Mouse (Mus musculus) ES-E14 (cell line): Measurements from ENCODE around the gene Abca2. TPM values are rescaled to one million over a fixed set of nuclear protein-coding genes. Genes with fewer than 3 reads are reported as not detected.

Experiments
- DNase-seq: peaks from one replicate; pipeline ENCODE4 v3.0.0-alpha.2; 2013; ENCODE audit warnings: low read depth, low spot score
- H3K27ac ChIP-seq: 2 replicates; pipeline ENCODE4 v1.5.1; 2012; ENCODE audit warnings: low read depth, mild to moderate bottlenecking, low read length, moderate library complexity, mixed read lengths; ENCODE audit not compliant: poor library complexity, insufficient read depth, severe bottlenecking
- H3K36me3 ChIP-seq: 2 replicates; pipeline ENCODE4 v1.6.1; 2012; ENCODE audit warnings: mild to moderate bottlenecking, low read length, moderate library complexity, mixed read lengths; ENCODE audit not compliant: control insufficient read depth, poor library complexity, insufficient read depth, severe bottlenecking
- H3K4me1 ChIP-seq, 2 experiments: fragments of 150-350 bp in 1 of 2; sonication (generic) in 1 of 2; 2 replicates each; pipeline ENCODE4 v1.6.1; 2012; ENCODE audit warnings: low read length in 2 of 2, mild to moderate bottlenecking in 1 of 2, mixed read lengths in 1 of 2; ENCODE audit not compliant: control insufficient read depth in 2 of 2, insufficient read depth in 2 of 2, poor library complexity in 1 of 2
- H3K4me3 ChIP-seq, 2 experiments: fragments of 150-350 bp in 1 of 2; sonication (generic) in 1 of 2; 2 replicates each; pipeline ENCODE4 v1.5.1; 2012; ENCODE audit warnings: low read length in 2 of 2, low read depth in 1 of 2, mild to moderate bottlenecking in 1 of 2, mixed read lengths in 1 of 2; ENCODE audit not compliant: insufficient read depth in 1 of 2, poor library complexity in 1 of 2, severe bottlenecking in 1 of 2
- H3K9ac ChIP-seq: 2 replicates; pipeline ENCODE4 v1.6.1; 2012; ENCODE audit warnings: low read depth, mild to moderate bottlenecking, low read length, mixed read lengths; ENCODE audit not compliant: poor library complexity, insufficient read depth, severe bottlenecking
- H3K9me3 ChIP-seq: fragments of 150-350 bp; sonication (generic); 2 replicates; pipeline ENCODE4 v1.6.1; 2012; ENCODE audit warnings: low read depth, mild to moderate bottlenecking, low read length; ENCODE audit not compliant: control insufficient read depth, insufficient read depth
- CHD2 ChIP-seq: IDR thresholded peaks from 2 replicates; pipeline ENCODE4 v1.6.1; 2014; ENCODE audit warnings: mild to moderate bottlenecking, low read depth, low read length, inconsistent platforms
- HCFC1 ChIP-seq: IDR thresholded peaks from 2 replicates; pipeline ENCODE4 v1.6.1; 2012; ENCODE audit warnings: low read length, inconsistent platforms, borderline replicate concordance; ENCODE audit not compliant: insufficient read depth
- MAFK ChIP-seq: IDR thresholded peaks from 2 replicates; pipeline ENCODE4 v1.6.1; 2014; ENCODE audit warnings: mild to moderate bottlenecking, low read depth, low read length, inconsistent platforms; ENCODE audit not compliant: insufficient read depth
- ZC3H11A ChIP-seq: IDR thresholded peaks from 2 replicates; pipeline ENCODE4 v1.6.1; 2012; ENCODE audit warnings: low read depth, mild to moderate bottlenecking, inconsistent platforms, low read length, borderline replicate concordance
- ZNF384 ChIP-seq: IDR thresholded peaks from 2 replicates; pipeline ENCODE4 v1.6.1; 2012; ENCODE audit warnings: low read depth, low read length, inconsistent platforms
- in situ Hi-C, 2 experiments: fragments of 600-800 bp; cut with MboI; formaldehyde crosslinking; loops; one replicate each; pipeline ENCODE4 v1.15.1; 2025; ENCODE audit warnings: low sequenced_read_pairs in 2 of 2, inconsistent platforms in 1 of 2; ENCODE audit not compliant: unreplicated experiment in 2 of 2
- total RNA-seq: library from RNA; depleted of rRNA; stranded (reverse); fragments of 300-350 nt; gene quantifications from 2 replicates; pipeline ENCODE4 v1.2.3, GENCODE M21; 2012

Gene Abca2
- total RNA-seq, 1 experiment = 12.6 TPM

GRCm38 (mm10) chr2:25477967-25478675, 49.6 kb downstream of the Abca2 start:
- no peaks in the 10 kb centered on the region for H3K4me1 ChIP-seq
- H3K9me3 ChIP-seq = no peaks in the 10 kb centered on the region
- H3K27ac ChIP-seq = no peak overlapping the region
- no peaks in the 10 kb centered on the region for H3K36me3 ChIP-seq
- no peak overlapping the region for H3K9ac ChIP-seq
- in situ Hi-C loops = no loop called here
- TF ChIP-seq MAFK (no peak), HCFC1 (no peak), ZC3H11A (no peak), CHD2 (no peak), ZNF384 (no peak)
- no peak for DNase-seq
- no peak overlapping the region for H3K4me3 ChIP-seq

- Histone ChIP-seq H3K36me3 (no peaks in the 10 kb centered on the region), H3K4me3 (no peak overlapping the region), H3K27ac (no peak overlapping the region), H3K9me3 (no peaks in the 10 kb centered on the region), H3K4me1 (no peaks in the 10 kb centered on the region), H3K9ac (no peak overlapping the region)
- no peak for DNase-seq
- TF ChIP-seq CHD2 (no peak), ZC3H11A (no peak), ZNF384 (no peak)
- in situ Hi-C loops = no loop called here
These were observed 51.2 kb downstream of the Abca2 start for GRCm38 (mm10) chr2:25479551-25480311.

GRCm38 (mm10) chr2:25480541-25480940, 52.0 kb downstream of the Abca2 start:
- Histone ChIP-seq H3K9ac (no peak overlapping the region), H3K4me1 (no peaks in the 10 kb centered on the region), H3K4me3 (no peak overlapping the region), H3K27ac (no peak overlapping the region), H3K9me3 (no peaks in the 10 kb centered on the region), H3K36me3 (no peaks in the 10 kb centered on the region)
- DNase-seq = no peak
- in situ Hi-C loops = no loop called here
- TF ChIP-seq MAFK (no peak), CHD2 (no peak), ZNF384 (no peak), ZC3H11A (no peak), HCFC1 (no peak)

- Histone ChIP-seq H3K4me3 (no peak overlapping the region), H3K36me3 (no peaks in the 10 kb centered on the region), H3K9ac (no peak overlapping the region), H3K27ac (no peak overlapping the region), H3K9me3 (no peaks in the 10 kb centered on the region), H3K4me1 (no peaks in the 10 kb centered on the region)
- in situ Hi-C loops = no loop called here
- no peak for DNase-seq
- TF ChIP-seq ZC3H11A = peak; percentile 54; the same call in 1 of the 2 replicates
- TF ChIP-seq ZNF384 = no peak
These were observed 54.5 kb downstream of the Abca2 start for GRCm38 (mm10) chr2:25482969-25483368.
